Mouse (Mus musculus): ENCODE results near the gene Tmem63c. TPM values are rescaled to one million over a fixed set of nuclear protein-coding genes. Genes with fewer than 3 reads are reported as not detected.

Tmem63c gene
- polyA plus RNA-seq, 1 experiment from 2014 or later = not detected

GRCm38 (mm10) chr12:87131181-87131580 is 110.0 kb downstream of the Tmem63c start:
- no peak overlapping the region for H3K4me2 ChIP-seq
- ATAC-seq (ENCODE audit: insufficient number of reproducible peaks, insufficient read depth, low FRiP score, low TSS enrichment, low read depth) = no peak

GRCm38 (mm10) chr12:87131619-87132018 is 110.5 kb downstream of the Tmem63c start:
- Histone ChIP-seq H3K4me2 (no peak overlapping the region), H3K36me3 (peaks cover 53% of the 10 kb centered on the region), H3K4me3 (replicated peaks) (no peak overlapping the region), H3K27ac (no peak overlapping the region), H3K9me3 (no peaks in the 10 kb centered on the region), H3K4me1 (replicated peaks) (no peaks in the 10 kb centered on the region), H3K27me3 (no peaks in the 10 kb centered on the region), H3K9ac (replicated peaks) (no peak overlapping the region)
- WGBS = 79% methylated on average over 3 of the region's 3 CpGs
- ATAC-seq (ENCODE audit: insufficient number of reproducible peaks, insufficient read depth, low FRiP score, low TSS enrichment, low read depth) = no peak

More at GRCm38 (mm10) chr12:87131181-87131580, 110.0 kb downstream of the Tmem63c start:
- Histone ChIP-seq H3K4me3 (replicated peaks) (no peak overlapping the region), H3K9ac (replicated peaks) (no peak overlapping the region), H3K4me1 (replicated peaks) (no peaks in the 10 kb centered on the region), H3K36me3 (peaks cover 52% of the 10 kb centered on the region), H3K27ac (no peak overlapping the region), H3K9me3 (no peaks in the 10 kb centered on the region), H3K27me3 (no peaks in the 10 kb centered on the region)
- 95% methylated on average over 2 of the region's 2 CpGs for WGBS

- 93% methylated on average over 6 of the region's 6 CpGs for WGBS
- H3K4me3 ChIP-seq (replicated peaks) = no peak overlapping the region
- H3K9me3 ChIP-seq = no peaks in the 10 kb centered on the region
- H3K27me3 ChIP-seq = no peaks in the 10 kb centered on the region
- H3K4me1 ChIP-seq (replicated peaks) = no peaks in the 10 kb centered on the region
- H3K9ac ChIP-seq (replicated peaks) = no peak overlapping the region
- ATAC-seq (ENCODE audit: insufficient number of reproducible peaks, insufficient read depth, low FRiP score, low TSS enrichment, low read depth) = no peak
- no peak overlapping the region for H3K4me2 ChIP-seq
- no peak overlapping the region for H3K27ac ChIP-seq
- H3K36me3 ChIP-seq = peaks cover 59% of the 10 kb centered on the region
Measured at GRCm38 (mm10) chr12:87132210-87132609, 111.1 kb downstream of the Tmem63c start.

GRCm38 (mm10) chr12:87132784-87133183 is 111.6 kb downstream of the Tmem63c start:
- H3K36me3 ChIP-seq = peaks cover 64% of the 10 kb centered on the region
- 95% methylated on average over 9 of the region's 9 CpGs for WGBS

GRCm38 (mm10) chr12:87137439-87138341 is 116.5 kb downstream of the Tmem63c start:
- Histone ChIP-seq H3K4me3 (replicated peaks) (no peak overlapping the region), H3K27ac (0 out of 2 replicates have a peak overlapping the region, but pooled peaks have one; percentile 17), H3K36me3 (peaks cover 41% of the 10 kb centered on the region), H3K4me2 (no peak overlapping the region), H3K9me3 (no peaks in the 10 kb centered on the region), H3K4me1 (replicated peaks) (no peaks in the 10 kb centered on the region), H3K27me3 (no peaks in the 10 kb centered on the region), H3K9ac (replicated peaks) (no peak overlapping the region)
- ATAC-seq (ENCODE audit: insufficient number of reproducible peaks, insufficient read depth, low FRiP score, low TSS enrichment, low read depth) = no peak
- 90% methylated on average over 15 of the region's 15 CpGs for WGBS

More at GRCm38 (mm10) chr12:87132784-87133183, 111.6 kb downstream of the Tmem63c start:
- Histone ChIP-seq H3K9ac (replicated peaks) (no peak overlapping the region), H3K27ac (no peak overlapping the region), H3K4me1 (replicated peaks) (no peaks in the 10 kb centered on the region), H3K27me3 (no peaks in the 10 kb centered on the region), H3K4me3 (replicated peaks) (no peak overlapping the region), H3K9me3 (no peaks in the 10 kb centered on the region), H3K4me2 (no peak overlapping the region)
- ATAC-seq (ENCODE audit: insufficient number of reproducible peaks, insufficient read depth, low FRiP score, low TSS enrichment, low read depth) = no peak

GRCm38 (mm10) chr12:87138342-87138701 is 117.2 kb downstream of the Tmem63c start:
- WGBS = 93% methylated on average over 2 of the region's 2 CpGs
- no peaks in the 10 kb centered on the region for H3K4me1 ChIP-seq (replicated peaks)
- 0 out of 2 replicates have a peak overlapping the region, but pooled peaks have one; percentile 17 for H3K27ac ChIP-seq
- no peak for ATAC-seq (ENCODE audit: insufficient number of reproducible peaks, insufficient read depth, low FRiP score, low TSS enrichment, low read depth)
- no peak overlapping the region for H3K9ac ChIP-seq (replicated peaks)
- H3K4me3 ChIP-seq (replicated peaks) = no peak overlapping the region
- H3K9me3 ChIP-seq = no peaks in the 10 kb centered on the region
- no peak overlapping the region for H3K4me2 ChIP-seq
- peaks cover 39% of the 10 kb centered on the region for H3K36me3 ChIP-seq
- no peaks in the 10 kb centered on the region for H3K27me3 ChIP-seq

GRCm38 (mm10) chr12:87138768-87139167 is 117.6 kb downstream of the Tmem63c start:
- Histone ChIP-seq H3K4me2 (no peak overlapping the region), H3K27me3 (no peaks in the 10 kb centered on the region), H3K9me3 (no peaks in the 10 kb centered on the region), H3K27ac (no peak overlapping the region), H3K9ac (replicated peaks) (no peak overlapping the region), H3K36me3 (peaks cover 36% of the 10 kb centered on the region; the same call in 1 of the 2 replicates), H3K4me3 (replicated peaks) (no peak overlapping the region), H3K4me1 (replicated peaks) (no peaks in the 10 kb centered on the region)
- 62% methylated on average over 2 of the region's 2 CpGs for WGBS
- ATAC-seq (ENCODE audit: insufficient number of reproducible peaks, insufficient read depth, low FRiP score, low TSS enrichment, low read depth) = no peak

Small RNA genes within 50 kb of the gene (microRNA-seq; reads per million reads assigned to microRNA genes)
- not detected for gene Gm25847

Other genes with a start within 250 kb of the Tmem63c start
- 55.7 and 57.2 TPM in 2 replicates for gene Irf2bpl, start 136.5 kb upstream of the Tmem63c start, polyA plus RNA-seq (2016; fragmentation: Nextera tagmentation; extraction: Ambion mirVana)
- gene Cipc, start 74.3 kb upstream of the Tmem63c start, polyA plus RNA-seq (2016; fragmentation: Nextera tagmentation; extraction: Ambion mirVana) = 30.8 and 33.1 TPM in 2 replicates
- 0.20 TPM in 1 of 2 replicates, not detected in the other for gene Zdhhc22, start 30.9 kb upstream of the Tmem63c start, polyA plus RNA-seq (2016; fragmentation: Nextera tagmentation; extraction: Ambion mirVana)
- 0.26 and 0.41 TPM in 2 replicates for gene Ngb, start 81.2 kb downstream of the Tmem63c start, polyA plus RNA-seq (2016; fragmentation: Nextera tagmentation; extraction: Ambion mirVana)
- 29.1 and 30.0 TPM in 2 replicates for gene Gstz1, start 125.8 kb downstream of the Tmem63c start, polyA plus RNA-seq (2016; fragmentation: Nextera tagmentation; extraction: Ambion mirVana)
- gene Pomt2, start 126.6 kb downstream of the Tmem63c start, polyA plus RNA-seq (2016; fragmentation: Nextera tagmentation; extraction: Ambion mirVana) = 16.4 and 17.2 TPM in 2 replicates
- gene Samd15, start 178.4 kb downstream of the Tmem63c start, polyA plus RNA-seq (2016; fragmentation: Nextera tagmentation; extraction: Ambion mirVana) = 0.73 and 2.6 TPM in 2 replicates
- gene Tmed8, start 179.1 kb downstream of the Tmem63c start, polyA plus RNA-seq (2016; fragmentation: Nextera tagmentation; extraction: Ambion mirVana) = 3.8 and 4.2 TPM in 2 replicates
- gene Noxred1, start 217.4 kb downstream of the Tmem63c start, polyA plus RNA-seq (2016; fragmentation: Nextera tagmentation; extraction: Ambion mirVana) = 0.99 and 1.2 TPM in 2 replicates
- gene Vipas39, start 244.9 kb downstream of the Tmem63c start, polyA plus RNA-seq (2016; fragmentation: Nextera tagmentation; extraction: Ambion mirVana) = 53.9 and 55.1 TPM in 2 replicates
- 224 and 227 TPM in 2 replicates for gene Ahsa1, start 245.1 kb downstream of the Tmem63c start, polyA plus RNA-seq (2016; fragmentation: Nextera tagmentation; extraction: Ambion mirVana)

Data from limb, embryonic 12.5 days (tissue).